Mouse (Mus musculus) heart, adult 2 months (tissue): Measurements from ENCODE around the gene Ier2. TPM values are rescaled to one million over a fixed set of nuclear protein-coding genes. Genes with fewer than 3 reads are reported as not detected.
A peak's percentile ranks its signal among the peaks of the same experiment; 100 is the strongest.

ENCODE experiments used
- DNase-seq, 2 experiments: peaks; one replicate each; pipeline ENCODE4 v3.0.0; 2021
- H3K27ac ChIP-seq: fragments of 200-600 bp; 2 replicates; pipeline ENCODE4 v1.8.1; 2022
- H3K27me3 ChIP-seq: fragments of 200-500 bp; 2 replicates; pipeline ENCODE4 v1.6.1; 2012; ENCODE audit warnings: mild to moderate bottlenecking, low read length, inconsistent platforms, mixed read lengths; ENCODE audit not compliant: control insufficient read depth, insufficient read depth
- H3K36me3 ChIP-seq: fragments of 200-500 bp; 2 replicates; pipeline ENCODE4 v1.6.1; 2012; ENCODE audit warnings: low read length, inconsistent platforms; ENCODE audit not compliant: control insufficient read depth, insufficient read depth
- H3K4me1 ChIP-seq: fragments of 200-500 bp; 2 replicates; pipeline ENCODE4 v1.6.1; 2011; ENCODE audit warnings: low read length; ENCODE audit not compliant: control insufficient read depth, insufficient read depth
- H3K4me3 ChIP-seq: fragments of 200-600 bp; 2 replicates; pipeline ENCODE4 v1.8.1; 2022
- H3K79me2 ChIP-seq: fragments of 200-500 bp; replicated peaks from 2 replicates; pipeline ENCODE4 v1.6.1; 2012; ENCODE audit warnings: mild to moderate bottlenecking, inconsistent platforms, low read length, moderate library complexity, mixed read lengths; ENCODE audit not compliant: control insufficient read depth, insufficient read depth
- H3K9ac ChIP-seq: fragments of 200-500 bp; 2 replicates; pipeline ENCODE4 v1.6.1; 2012; ENCODE audit warnings: low read depth, mild to moderate bottlenecking, control low read depth, inconsistent platforms, low read length, mixed read lengths
- CTCF ChIP-seq: fragments of 200-600 bp; IDR thresholded peaks from 2 replicates; pipeline ENCODE4 v1.8.1; 2022; ENCODE audit warnings: antibody characterized with exemption, mild to moderate bottlenecking, moderate library complexity
- EP300 ChIP-seq: fragments of 200-500 bp; IDR thresholded peaks from 2 replicates; pipeline ENCODE4 v1.6.1; 2011; ENCODE audit warnings: low read depth, low read length, control low read depth; ENCODE audit not compliant: insufficient read depth
- POLR2A ChIP-seq: fragments of 200-500 bp; IDR thresholded peaks from 2 replicates; pipeline ENCODE4 v1.6.1; 2011; ENCODE audit warnings: mild to moderate bottlenecking, low read depth, low read length, control low read depth; ENCODE audit not compliant: insufficient read depth
- WGBS: fragments of 180-500 bp; shearing (Covaris S2); methylation state at CpG from one replicate; pipeline ENCODE4 v1.1.7; 2018; 5-methylcytosine and 5-hydroxymethylcytosine counted together
- intact Hi-C: fragments of 180-260 bp; cut with DNase I; formaldehyde crosslinking; loops from one replicate; pipeline ENCODE4 v1.15.1; 2025
- long read RNA-seq: library from polyadenylated mRNA; stranded (forward); transcript quantifications from one replicate; pipeline ENCODE4 v2.0.0, GENCODE M21; 2021
- polyA plus RNA-seq: library from polyadenylated mRNA; depleted of rRNA; stranded (reverse); fragments of >200 nt; gene quantifications from 2 replicates; pipeline ENCODE4 v1.2.3, GENCODE M21; 2012; rRNA removed
- total RNA-seq, 2 experiments: library from RNA; stranded (reverse); gene quantifications; 2 replicates each; pipeline ENCODE4 v1.2.3; 2021

Gene Ier2
- total RNA-seq = 10 to 100 TPM; 11.8 to 13.0 TPM
- polyA plus RNA-seq = 6.8 and 8.1 TPM in 2 replicates
- long read RNA-seq, transcript Ier2-201 (1 exons, 1,522 nt) = major isoform, 41 of 41 reads
- long read RNA-seq, partial matches to known transcripts = 0 of 41 reads
- long read RNA-seq, other reads (novel, unspliced or antisense) = 0 of 41 reads

- H3K4me3 ChIP-seq = peak within 1 kb of the TSS; percentile 87
- H3K36me3 ChIP-seq = no peaks in the 10 kb centered on the region
- no peaks in the 10 kb centered on the region for H3K27me3 ChIP-seq
- H3K9ac ChIP-seq = peak within 1 kb of the TSS; percentile 93
- H3K79me2 ChIP-seq = no peaks in the 10 kb centered on the region
- peak; percentile 25 for TF ChIP-seq CTCF
- peak; percentile 97 for TF ChIP-seq EP300
- TF ChIP-seq POLR2A = peak; percentile 100
- WGBS = under 1% methylated on average over 27 of the region's 27 CpGs
- H3K4me1 ChIP-seq = no peaks in the 10 kb centered on the region; the same call in 1 of the 2 replicates
- H3K27ac ChIP-seq = peak within 1 kb of the TSS; percentile 96
- intact Hi-C loops = no loop called here
- DNase-seq = peak; percentile 96
These were observed at the start of gene Ier2 for GRCm38 (mm10) chr8:84662581-84663065. Gene Ier2, minus strand, starts transcription at chr8:84662852.

- no peaks in the 10 kb centered on the region for H3K27me3 ChIP-seq
- peak overlapping the region; percentile 63; the same call in 1 of the 2 replicates for H3K9ac ChIP-seq
- no peaks in the 10 kb centered on the region for H3K79me2 ChIP-seq
- H3K36me3 ChIP-seq = no peaks in the 10 kb centered on the region
- H3K4me3 ChIP-seq = no peak overlapping the region
- peak; percentile 73 to 76 for DNase-seq
- peaks cover 13% of the 10 kb centered on the region for H3K4me1 ChIP-seq
- 40% methylated on average over 11 of the region's 11 CpGs for WGBS
- peak overlapping the region; percentile 76 for H3K27ac ChIP-seq
- TF ChIP-seq POLR2A (no peak), CTCF (no peak), EP300 (no peak)
- intact Hi-C loops = no loop called here
These were observed 49.5 kb upstream of the Ier2 start for GRCm38 (mm10) chr8:84711933-84712758.

- WGBS = 33% methylated on average over 3 of the region's 3 CpGs
- TF ChIP-seq EP300 (no peak), CTCF (no peak), POLR2A (no peak)
- no peaks in the 10 kb centered on the region for H3K79me2 ChIP-seq
- no peak overlapping the region for H3K4me3 ChIP-seq
- intact Hi-C loops = no loop called here
- no peaks in the 10 kb centered on the region for H3K36me3 ChIP-seq
- no peaks in the 10 kb centered on the region for H3K27me3 ChIP-seq
- DNase-seq = no peak
- peaks cover 15% of the 10 kb centered on the region for H3K4me1 ChIP-seq
- no peak overlapping the region for H3K9ac ChIP-seq
- peak overlapping the region; percentile 76 for H3K27ac ChIP-seq
These were observed 48.7 kb upstream of the Ier2 start for GRCm38 (mm10) chr8:84711312-84711711.

- WGBS = 93% methylated on average over 1 of the region's 1 CpGs
- Histone ChIP-seq H3K27me3 (no peaks in the 10 kb centered on the region), H3K27ac (peak overlapping the region; percentile 34), H3K9ac (no peak overlapping the region), H3K4me1 (peaks cover 16% of the 10 kb centered on the region), H3K36me3 (no peaks in the 10 kb centered on the region), H3K4me3 (no peak overlapping the region), H3K79me2 (no peaks in the 10 kb centered on the region)
- TF ChIP-seq EP300 (no peak), POLR2A (no peak), CTCF (no peak)
- DNase-seq = no peak
- intact Hi-C loops = loop anchor here (1.0 to 2.0 kb wide), 3 partner anchors 17 to 101 kb away; no protein-coding TSS in a partner anchor
These were observed 47.3 kb upstream of the Ier2 start for GRCm38 (mm10) chr8:84709931-84710330.

- Histone ChIP-seq H3K79me2 (no peaks in the 10 kb centered on the region), H3K27me3 (no peaks in the 10 kb centered on the region), H3K36me3 (no peaks in the 10 kb centered on the region), H3K4me1 (peaks cover 16% of the 10 kb centered on the region), H3K4me3 (no peak overlapping the region), H3K27ac (peak overlapping the region; percentile 7; the same call in 1 of the 2 replicates), H3K9ac (no peak overlapping the region)
- intact Hi-C loops = loop anchor here (1.0 to 2.0 kb wide), 3 partner anchors 18 to 102 kb away; no protein-coding TSS in a partner anchor
- WGBS = 24% methylated on average over 12 of the region's 12 CpGs
- peak; percentile 95 for TF ChIP-seq EP300
- peak; percentile 95 for TF ChIP-seq CTCF
- TF ChIP-seq POLR2A = no peak
- peak; percentile 89 to 91 for DNase-seq
These were observed 46.3 kb upstream of the Ier2 start for GRCm38 (mm10) chr8:84708774-84709475.
